Mouse (Mus musculus) G1E (cell line): ENCODE measurements around the gene Fthl17a. TPM values are rescaled to one million over a fixed set of nuclear protein-coding genes. Genes with fewer than 3 reads are reported as not detected.

ENCODE experiments used
- ATAC-seq: 2 replicates; pipeline ENCODE4 v1.8.0; 2016; ENCODE audit warnings: mild to moderate bottlenecking; ENCODE audit not compliant: insufficient number of reproducible peaks, poor library complexity, low FRiP score, severe bottlenecking; ENCODE audit errors: extremely low read depth
- DNase-seq: peaks from one replicate; pipeline ENCODE4 v3.0.0; 2012; ENCODE audit warnings: low spot score
- H3K27me3 ChIP-seq: 2 replicates; pipeline ENCODE4 v1.6.1; 2012; ENCODE audit warnings: mild to moderate bottlenecking, low read length, inconsistent platforms; ENCODE audit not compliant: insufficient read depth
- H3K36me3 ChIP-seq: replicated peaks from 2 replicates; pipeline ENCODE3; 2012; ENCODE audit warnings: mild to moderate bottlenecking, inconsistent platforms
- H3K4me1 ChIP-seq: 2 replicates; pipeline ENCODE4 v1.6.1; 2012; ENCODE audit warnings: low read depth, low read length, inconsistent platforms, mixed read lengths; ENCODE audit not compliant: insufficient read depth
- H3K4me3 ChIP-seq: 2 replicates; pipeline ENCODE4 v1.5.1; 2012; ENCODE audit warnings: low read depth, mild to moderate bottlenecking, inconsistent platforms, low read length, moderate library complexity, mixed read lengths
- H3K9me3 ChIP-seq: replicated peaks from 2 replicates; pipeline ENCODE4 v1.6.1; 2012; ENCODE audit warnings: inconsistent platforms
- CTCF ChIP-seq: IDR thresholded peaks from 2 replicates; pipeline ENCODE4 v1.5.1; 2012; ENCODE audit warnings: low read depth, low read length, inconsistent platforms, mixed read lengths
- GATA1 ChIP-seq: IDR thresholded peaks from 2 replicates; pipeline ENCODE4 v1.6.1; 2012; ENCODE audit warnings: borderline replicate concordance, low read length, inconsistent platforms, mixed read lengths
- GATA2 ChIP-seq: IDR thresholded peaks from 2 replicates; pipeline ENCODE4 v1.6.1; 2012; ENCODE audit warnings: low read depth, low read length, inconsistent platforms, borderline replicate concordance
- POLR2AphosphoS5 ChIP-seq: IDR thresholded peaks from 2 replicates; pipeline ENCODE4 v1.6.1; 2012; ENCODE audit warnings: low read depth, low read length, inconsistent platforms; ENCODE audit not compliant: insufficient replicate concordance
- TAL1 ChIP-seq: conservative IDR thresholded peaks from 2 replicates; pipeline ENCODE4 v1.6.1; 2012; ENCODE audit warnings: low read depth, low read length, inconsistent platforms, mixed read lengths
- polyA plus RNA-seq: library from polyadenylated mRNA; stranded (reverse); fragments of >175 nt; gene quantifications from 2 replicates; pipeline ENCODE4 v1.2.3, GENCODE M21; 2012
- total RNA-seq, 2 experiments: library from RNA; stranded (forward) in 1 of 2; stranded (reverse) in 1 of 2; fragments of 200-1000 nt in 1 of 2; fragments of >200 nt in 1 of 2; fragmentation: Nextera tagmentation in 1 of 2; gene quantifications; 2 replicates each; pipeline ENCODE4 v1.2.3; 2014 to 2017

Fthl17a gene
- total RNA-seq (2014; fragmentation: Nextera tagmentation) (not detected in 2 replicates), total RNA-seq (2017) (not detected in 2 replicates), polyA plus RNA-seq (not detected in 2 replicates)

GRCm38 (mm10) chrX:85249379-85249778 is at the start of gene Fthl17a:
TSS of gene Fthl17a (plus strand) at chrX:85249679.
- ATAC-seq (no peak), DNase-seq (no peak)
- no peaks in the 10 kb centered on the region for H3K4me1 ChIP-seq
- H3K36me3 ChIP-seq = no peaks in the 10 kb centered on the region
- H3K4me3 ChIP-seq = no peak within 1 kb of the TSS
- H3K9me3 ChIP-seq = no peaks in the 10 kb centered on the region
- no peak for TF ChIP-seq CTCF
- TF ChIP-seq TAL1 = no peak
- no peak for TF ChIP-seq GATA1
- no peak for TF ChIP-seq POLR2AphosphoS5
- TF ChIP-seq GATA2 = no peak
- no peaks in the 10 kb centered on the region for H3K27me3 ChIP-seq

- H3K36me3 ChIP-seq = no peaks in the 10 kb centered on the region
- H3K27me3 ChIP-seq = no peaks in the 10 kb centered on the region
- no peaks in the 10 kb centered on the region for H3K4me1 ChIP-seq
- H3K4me3 ChIP-seq = no peak overlapping the region
- DNase-seq (no peak), ATAC-seq (no peak)
- TF ChIP-seq CTCF (no peak), TAL1 (no peak), GATA2 (no peak), GATA1 (no peak), POLR2AphosphoS5 (no peak)
- H3K9me3 ChIP-seq = no peaks in the 10 kb centered on the region
Observed at GRCm38 (mm10) chrX:85207001-85207400, 42.5 kb upstream of the Fthl17a start.

DNA sequence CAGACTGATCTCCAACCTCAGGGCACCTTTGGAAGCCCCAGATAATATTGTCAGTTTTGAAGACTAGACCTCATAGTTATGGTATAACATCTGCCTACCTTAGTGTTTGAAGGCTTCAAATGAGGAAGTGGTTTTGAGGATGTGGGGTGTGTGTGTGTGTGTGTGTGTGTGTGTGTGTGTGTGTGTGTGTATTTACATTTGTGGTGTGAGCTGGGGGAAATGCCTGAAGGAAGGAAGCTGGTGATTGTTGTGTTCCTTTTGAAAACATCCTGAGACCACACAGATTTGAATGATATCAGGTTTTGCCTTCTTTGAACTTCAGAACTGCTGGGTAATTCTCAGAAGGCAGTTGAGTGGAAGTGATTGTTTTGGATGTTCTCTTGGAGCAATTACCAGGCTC is 22.6 kb upstream of the Fthl17a start:
- no peak overlapping the region for H3K4me3 ChIP-seq
- no peak; the same call in 1 of the 2 replicates for ATAC-seq
- no peaks in the 10 kb centered on the region for H3K4me1 ChIP-seq
- H3K27me3 ChIP-seq = no peaks in the 10 kb centered on the region
- H3K36me3 ChIP-seq = no peaks in the 10 kb centered on the region
- no peak for DNase-seq
- H3K9me3 ChIP-seq = no peaks in the 10 kb centered on the region
- TF ChIP-seq TAL1 = no peak
- TF ChIP-seq GATA2 = no peak
- no peak for TF ChIP-seq POLR2AphosphoS5
- no peak for TF ChIP-seq CTCF
- no peak for TF ChIP-seq GATA1

- TF ChIP-seq CTCF (no peak), POLR2AphosphoS5 (no peak), GATA2 (no peak), GATA1 (no peak), TAL1 (no peak)
- ATAC-seq (no peak), DNase-seq (no peak)
- no peaks in the 10 kb centered on the region for H3K9me3 ChIP-seq
- H3K36me3 ChIP-seq = no peaks in the 10 kb centered on the region
- H3K4me3 ChIP-seq = no peak overlapping the region
- no peaks in the 10 kb centered on the region for H3K4me1 ChIP-seq
- H3K27me3 ChIP-seq = no peaks in the 10 kb centered on the region
Observed at GRCm38 (mm10) chrX:85271821-85272220, 22.3 kb downstream of the Fthl17a start.

- H3K4me1 ChIP-seq = no peaks in the 10 kb centered on the region
- TF ChIP-seq POLR2AphosphoS5 = no peak
- TF ChIP-seq TAL1 = no peak
- TF ChIP-seq CTCF = no peak
- TF ChIP-seq GATA2 = no peak
- TF ChIP-seq GATA1 = no peak
- ATAC-seq (no peak), DNase-seq (no peak)
- no peaks in the 10 kb centered on the region for H3K36me3 ChIP-seq
- H3K9me3 ChIP-seq = no peaks in the 10 kb centered on the region
- H3K4me3 ChIP-seq = no peak overlapping the region
- H3K27me3 ChIP-seq = no peaks in the 10 kb centered on the region
Observed at GRCm38 (mm10) chrX:85272296-85272695, 22.8 kb downstream of the Fthl17a start.

- no peak for DNase-seq
- no peaks in the 10 kb centered on the region for H3K27me3 ChIP-seq
- H3K4me3 ChIP-seq = no peak overlapping the region
- no peaks in the 10 kb centered on the region for H3K9me3 ChIP-seq
- TF ChIP-seq TAL1 (no peak), GATA1 (no peak), POLR2AphosphoS5 (no peak), CTCF (no peak), GATA2 (no peak)
- no peaks in the 10 kb centered on the region for H3K36me3 ChIP-seq
- no peaks in the 10 kb centered on the region for H3K4me1 ChIP-seq
- no peak for ATAC-seq
Observed at GRCm38 (mm10) chrX:85289846-85290245, 40.4 kb downstream of the Fthl17a start.

GRCm38 (mm10) chrX:85292781-85293180 is 43.3 kb downstream of the Fthl17a start:
- DNase-seq (no peak), ATAC-seq (no peak)
- no peak overlapping the region for H3K4me3 ChIP-seq
- H3K27me3 ChIP-seq = no peaks in the 10 kb centered on the region
- H3K4me1 ChIP-seq = no peaks in the 10 kb centered on the region
- H3K36me3 ChIP-seq = no peaks in the 10 kb centered on the region
- TF ChIP-seq TAL1 (no peak), POLR2AphosphoS5 (no peak), GATA1 (no peak), GATA2 (no peak), CTCF (no peak)
- H3K9me3 ChIP-seq = no peaks in the 10 kb centered on the region
